Mouse (Mus musculus): ENCODE results near the gene Fam149b.

The Fam149b gene

GRCm38 (mm10) chr14:20392326-20392725 is 44.4 kb downstream of the Fam149b start:
- DNase-seq: no peak

- peak; percentile 87 for DNase-seq
These were observed 45.4 kb downstream of the Fam149b start, which contains the start of gene Mrps16 for GRCm38 (mm10) chr14:20393205-20393913. Gene Mrps16, minus strand, starts transcription at chr14:20393634.

GRCm38 (mm10) chr14:20397220-20397619 is 49.3 kb downstream of the Fam149b start:
- no peak for DNase-seq

- DNase-seq: peak; percentile 20
These were observed 50.9 kb downstream of the Fam149b start for GRCm38 (mm10) chr14:20398864-20399263.

GRCm38 (mm10) chr14:20400071-20400470 is 52.1 kb downstream of the Fam149b start:
- no peak for DNase-seq

- no peak for DNase-seq
These were observed 74.3 kb downstream of the Fam149b start for GRCm38 (mm10) chr14:20422257-20422656.

- DNase-seq: no peak
These were observed 75.1 kb downstream of the Fam149b start for GRCm38 (mm10) chr14:20423046-20423445.

- no peak for DNase-seq
These were observed 80.6 kb downstream of the Fam149b start for GRCm38 (mm10) chr14:20428593-20428992.

- DNase-seq: no peak
These were observed 81.9 kb downstream of the Fam149b start for GRCm38 (mm10) chr14:20429833-20430232.

GRCm38 (mm10) chr14:20431726-20432125 is 83.8 kb downstream of the Fam149b start:
- DNase-seq: no peak

- no peak for DNase-seq
These were observed 84.5 kb downstream of the Fam149b start for GRCm38 (mm10) chr14:20432420-20432819.

Measured in right cerebral cortex, postnatal 4 days (tissue).